Mouse (Mus musculus) forebrain, embryonic 14.5 days (tissue): ENCODE measurements around the gene Kirrel3. TPM values are rescaled to one million over a fixed set of nuclear protein-coding genes. Genes with fewer than 3 reads are reported as not detected.

ENCODE experiments used
- ATAC-seq: fragments of 200-750 bp; cut with Nextera tagmentation; 2 replicates; pipeline ENCODE4 v1.8.0; 2017; ENCODE audit warnings: mild to moderate bottlenecking, moderate library complexity
- DNase-seq: peaks from one replicate; pipeline ENCODE4 v3.0.0-alpha.2; 2015; ENCODE audit warnings: low spot score
- H3K27ac ChIP-seq: fragments of 300-500 bp; sonication (generic); 2 replicates; pipeline ENCODE4 v1.5.1; 2014; ENCODE audit warnings: low read depth, mild to moderate bottlenecking, control low read depth, low read length, moderate library complexity
- H3K27me3 ChIP-seq: fragments of 300-500 bp; sonication (generic); replicated peaks from 2 replicates; pipeline ENCODE4 v1.6.1; 2014; ENCODE audit warnings: low read length, control low read depth, mixed read lengths; ENCODE audit not compliant: control insufficient read depth, insufficient read depth
- H3K36me3 ChIP-seq: fragments of 300-500 bp; sonication (generic); 2 replicates; pipeline ENCODE4 v1.6.1; 2014; ENCODE audit warnings: low read length, control low read depth; ENCODE audit not compliant: control insufficient read depth, insufficient read depth
- H3K4me1 ChIP-seq: fragments of 300-500 bp; sonication (generic); 2 replicates; pipeline ENCODE4 v1.6.1; 2014; ENCODE audit warnings: antibody characterized with exemption, low read length, control low read depth; ENCODE audit not compliant: control insufficient read depth, insufficient read depth
- H3K4me2 ChIP-seq: fragments of 300-500 bp; sonication (generic); 2 replicates; pipeline ENCODE4 v1.6.1; 2014; ENCODE audit warnings: mild to moderate bottlenecking, control low read depth, low read length
- H3K4me3 ChIP-seq: fragments of 300-500 bp; sonication (generic); 2 replicates; pipeline ENCODE4 v1.5.1; 2014; ENCODE audit warnings: low read depth, low read length, control low read depth
- H3K9ac ChIP-seq: fragments of 300-500 bp; sonication (generic); 2 replicates; pipeline ENCODE4 v1.6.1; 2014; ENCODE audit warnings: mild to moderate bottlenecking, low read length, control low read depth, moderate library complexity
- H3K9me3 ChIP-seq: fragments of 300-500 bp; sonication (generic); replicated peaks from 2 replicates; pipeline ENCODE4 v1.6.1; 2016; ENCODE audit warnings: low read length, control low read depth, mixed read lengths; ENCODE audit not compliant: control insufficient read depth
- WGBS: fragments of 180-500 bp; shearing (Covaris S2); extraction: QIAGEN DNeasy Blood & Tissue Kit; methylation state at CpG from one replicate; pipeline ENCODE4 v1.1.7; 2014; 5-methylcytosine and 5-hydroxymethylcytosine counted together
- polyA plus RNA-seq: library from polyadenylated mRNA; unstranded; fragments of >200 nt; fragmentation: Nextera tagmentation; extraction: Ambion mirVana; gene quantifications from 2 replicates; pipeline ENCODE4 v1.2.1, GENCODE M21; 2014

Gene Kirrel3
- polyA plus RNA-seq, 1 experiment from 2014 or later, result 31.0 TPM

DNA sequence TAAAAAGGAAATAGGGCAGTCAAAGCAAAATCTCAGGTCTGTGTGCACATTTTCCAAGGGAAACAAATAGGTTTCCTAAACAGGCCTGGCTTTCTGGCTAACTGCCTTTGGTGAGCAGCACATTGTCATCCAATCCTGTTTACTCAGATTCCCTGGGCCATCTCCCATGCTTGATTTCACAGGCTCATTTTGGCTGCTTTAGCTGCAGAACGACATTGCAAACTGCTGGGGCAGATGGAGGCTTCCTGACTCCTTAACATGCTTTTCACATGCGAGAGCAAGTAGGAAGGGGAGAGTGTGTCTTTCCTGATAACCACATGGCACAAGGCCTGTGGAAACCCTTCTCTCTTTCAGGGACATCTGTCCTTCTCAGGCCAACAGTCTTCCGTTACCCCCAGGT is 274.8 kb downstream of the Kirrel3 start:
- Histone ChIP-seq H3K27ac (0 out of 2 replicates have a peak overlapping the region, but pooled peaks have one; percentile 15), H3K9ac (no peak overlapping the region), H3K4me2 (no peak overlapping the region), H3K4me1 (no peaks in the 10 kb centered on the region), H3K36me3 (no peaks in the 10 kb centered on the region), H3K27me3 (no peaks in the 10 kb centered on the region), H3K4me3 (no peak overlapping the region), H3K9me3 (no peaks in the 10 kb centered on the region)
- 57% methylated on average over 3 of the region's 3 CpGs for WGBS
- DNase-seq (peak; percentile 56), ATAC-seq (no peak)

DNA sequence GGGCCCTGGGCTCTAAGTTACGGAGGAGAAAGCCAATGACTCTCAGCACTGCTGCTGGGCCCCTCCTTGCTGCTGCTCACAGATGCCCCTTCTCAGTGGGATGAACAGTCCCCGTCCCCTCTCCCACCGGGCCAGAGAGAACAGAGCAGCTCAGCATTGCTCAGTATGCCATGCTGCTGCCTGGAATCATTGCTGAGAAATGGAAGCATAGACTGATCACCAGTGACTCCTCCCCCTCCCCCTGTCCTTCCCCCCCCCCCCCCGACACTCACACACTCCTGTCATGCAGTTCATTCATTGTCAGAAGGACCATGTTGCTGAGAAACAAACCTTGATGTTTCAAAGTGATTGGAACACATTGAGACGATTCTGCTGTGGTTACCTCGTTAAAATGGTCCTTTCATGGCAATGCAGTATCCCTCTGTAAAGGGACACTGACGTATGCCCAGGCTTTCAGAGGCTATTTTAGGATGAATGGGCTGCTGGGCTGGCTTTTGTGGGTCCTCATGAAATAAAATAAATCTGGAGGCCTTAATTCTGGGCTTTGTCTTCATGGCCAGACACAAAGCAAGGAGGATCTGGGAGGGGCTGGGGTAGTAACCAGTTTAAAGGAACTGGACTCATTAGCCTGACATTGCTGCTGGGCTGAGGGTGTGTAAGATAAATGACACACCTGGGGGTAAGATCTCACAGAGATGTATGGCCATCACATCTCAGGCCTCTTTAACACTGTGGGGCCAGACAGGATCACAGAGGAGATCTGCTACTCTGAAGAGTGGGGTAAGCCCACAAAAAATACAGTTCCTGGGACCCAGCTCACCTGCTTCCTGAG is 281.3 kb downstream of the Kirrel3 start:
- peak; percentile 55 for ATAC-seq
- DNase-seq, result peak; percentile 30
- WGBS, result 15% methylated on average over 6 of the region's 7 CpGs
- no peaks in the 10 kb centered on the region for H3K9me3 ChIP-seq
- H3K36me3 ChIP-seq, result no peaks in the 10 kb centered on the region
- H3K4me2 ChIP-seq, result no peak overlapping the region
- H3K27me3 ChIP-seq, result no peaks in the 10 kb centered on the region
- H3K4me3 ChIP-seq, result no peak overlapping the region
- H3K27ac ChIP-seq, result no peak overlapping the region
- no peak overlapping the region for H3K9ac ChIP-seq
- H3K4me1 ChIP-seq, result peaks cover 8% of the 10 kb centered on the region; the same call in 1 of the 2 replicates

- ATAC-seq (no peak), DNase-seq (no peak)
- Histone ChIP-seq H3K4me2 (no peak overlapping the region), H3K27me3 (no peaks in the 10 kb centered on the region), H3K27ac (no peak overlapping the region), H3K9me3 (no peaks in the 10 kb centered on the region), H3K4me3 (no peak overlapping the region), H3K36me3 (no peaks in the 10 kb centered on the region), H3K4me1 (peaks cover 8% of the 10 kb centered on the region; the same call in 1 of the 2 replicates), H3K9ac (no peak overlapping the region)
- WGBS, result 95% methylated on average over 2 of the region's 2 CpGs
Measured at GRCm38 (mm10) chr9:34768961-34769360, 283.3 kb downstream of the Kirrel3 start.

GRCm38 (mm10) chr9:34770951-34771350 is 285.3 kb downstream of the Kirrel3 start:
- H3K27ac ChIP-seq, result no peak overlapping the region
- peaks cover 8% of the 10 kb centered on the region; the same call in 1 of the 2 replicates for H3K4me1 ChIP-seq
- ATAC-seq, result no peak
- WGBS, result 73% methylated on average over 4 of the region's 4 CpGs
- H3K9me3 ChIP-seq, result no peaks in the 10 kb centered on the region
- DNase-seq, result no peak
- H3K27me3 ChIP-seq, result no peaks in the 10 kb centered on the region
- H3K36me3 ChIP-seq, result no peaks in the 10 kb centered on the region
- H3K4me2 ChIP-seq, result no peak overlapping the region
- H3K4me3 ChIP-seq, result no peak overlapping the region
- H3K9ac ChIP-seq, result no peak overlapping the region

DNA sequence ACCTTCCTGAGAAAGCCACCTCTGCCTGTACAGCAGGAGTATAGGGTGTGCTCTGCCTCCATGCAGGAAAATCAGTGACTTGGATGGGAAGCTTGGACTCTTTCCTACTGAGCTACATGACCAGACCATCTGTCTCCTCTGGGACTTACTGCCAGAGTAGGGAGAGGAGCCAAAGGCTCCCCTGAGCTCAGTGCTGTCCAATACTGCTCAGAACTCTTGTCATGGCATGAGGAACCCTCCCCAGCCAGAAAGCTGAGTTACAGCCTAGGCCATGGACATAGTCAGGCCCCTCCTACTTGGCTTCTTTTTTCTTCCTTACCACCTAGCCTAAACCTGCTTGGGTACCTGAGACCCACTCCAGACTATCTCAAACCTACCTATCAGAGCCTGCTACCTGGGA is 285.7 kb downstream of the Kirrel3 start:
- H3K9ac ChIP-seq, result no peak overlapping the region
- no peaks in the 10 kb centered on the region for H3K27me3 ChIP-seq
- H3K9me3 ChIP-seq, result no peaks in the 10 kb centered on the region
- H3K36me3 ChIP-seq, result no peaks in the 10 kb centered on the region
- no peak overlapping the region for H3K4me3 ChIP-seq
- peaks cover 8% of the 10 kb centered on the region; the same call in 1 of the 2 replicates for H3K4me1 ChIP-seq
- H3K27ac ChIP-seq, result 0 out of 2 replicates have a peak overlapping the region, but pooled peaks have one; percentile 48
- no peak for ATAC-seq
- H3K4me2 ChIP-seq, result no peak overlapping the region
- DNase-seq, result no peak

DNA sequence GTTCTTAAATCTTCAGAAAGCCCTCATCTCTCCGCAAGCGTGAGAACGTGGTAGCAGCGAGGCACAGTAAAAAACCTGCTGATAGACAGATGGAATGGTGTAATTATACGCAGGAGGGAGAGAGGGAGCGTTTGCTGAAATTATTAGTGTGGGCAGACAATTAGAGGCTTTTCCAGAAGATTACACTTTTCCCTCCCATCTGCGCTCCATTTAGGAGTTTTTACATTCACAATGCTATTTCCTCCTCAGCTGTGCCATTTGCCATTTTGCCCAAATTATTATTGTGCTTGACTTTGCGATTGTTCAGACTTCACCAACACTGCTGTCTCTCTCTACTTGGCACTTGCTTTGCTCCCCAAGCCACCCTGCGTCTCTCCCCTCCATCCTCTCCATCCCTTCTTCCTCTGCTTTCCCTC is 286.3 kb downstream of the Kirrel3 start:
- Histone ChIP-seq H3K27me3 (no peaks in the 10 kb centered on the region), H3K9ac (no peak overlapping the region), H3K4me3 (no peak overlapping the region), H3K9me3 (no peaks in the 10 kb centered on the region), H3K27ac (0 out of 2 replicates have a peak overlapping the region, but pooled peaks have one; percentile 48), H3K4me2 (no peak overlapping the region), H3K4me1 (peaks cover 6% of the 10 kb centered on the region; the same call in 1 of the 2 replicates), H3K36me3 (no peaks in the 10 kb centered on the region)
- ATAC-seq, result peak; percentile 73
- 58% methylated on average over 9 of the region's 9 CpGs for WGBS
- DNase-seq, result peak; percentile 70

DNA sequence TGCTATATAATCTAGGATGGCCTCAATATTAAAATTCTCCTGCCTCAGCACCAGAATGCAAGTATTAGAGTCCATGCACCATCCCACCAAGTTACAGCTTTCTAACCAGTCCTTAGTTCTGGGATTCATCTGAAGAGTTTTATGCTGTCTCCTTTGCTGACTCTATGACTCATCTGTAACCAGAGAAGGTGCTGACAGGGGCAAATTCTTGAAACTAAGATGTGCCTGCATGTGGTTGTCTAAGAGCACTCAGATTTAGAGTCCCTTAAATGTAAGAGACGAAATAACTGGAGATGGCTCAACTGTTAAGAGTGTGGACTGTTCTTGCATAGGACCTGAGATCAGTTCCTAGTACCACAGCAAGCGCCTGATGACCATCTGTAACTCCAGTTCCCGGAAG is 295.7 kb downstream of the Kirrel3 start:
- WGBS, result 94% methylated on average over 3 of the region's 3 CpGs
- H3K9ac ChIP-seq, result no peak overlapping the region
- no peak overlapping the region for H3K4me3 ChIP-seq
- H3K27me3 ChIP-seq, result no peaks in the 10 kb centered on the region
- DNase-seq (no peak), ATAC-seq (no peak)
- H3K4me1 ChIP-seq, result no peaks in the 10 kb centered on the region
- no peak overlapping the region for H3K4me2 ChIP-seq
- H3K36me3 ChIP-seq, result no peaks in the 10 kb centered on the region
- no peaks in the 10 kb centered on the region for H3K9me3 ChIP-seq
- no peak overlapping the region for H3K27ac ChIP-seq

GRCm38 (mm10) chr9:34787915-34788314 is 302.2 kb downstream of the Kirrel3 start:
- Histone ChIP-seq H3K4me2 (no peak overlapping the region), H3K4me1 (no peaks in the 10 kb centered on the region), H3K9me3 (no peaks in the 10 kb centered on the region), H3K4me3 (no peak overlapping the region), H3K36me3 (no peaks in the 10 kb centered on the region), H3K27ac (no peak overlapping the region), H3K27me3 (no peaks in the 10 kb centered on the region), H3K9ac (no peak overlapping the region)
- WGBS, result 51% methylated on average over 3 of the region's 3 CpGs
- ATAC-seq (0 out of 2 replicates have a peak, but pooled peaks have one; percentile 23), DNase-seq (no peak)

GRCm38 (mm10) chr9:34795226-34795625 is 309.5 kb downstream of the Kirrel3 start:
- 44% methylated on average over 4 of the region's 4 CpGs for WGBS
- Histone ChIP-seq H3K4me1 (no peaks in the 10 kb centered on the region), H3K9ac (no peak overlapping the region), H3K27me3 (no peaks in the 10 kb centered on the region), H3K27ac (no peak overlapping the region), H3K4me3 (no peak overlapping the region), H3K4me2 (no peak overlapping the region), H3K36me3 (no peaks in the 10 kb centered on the region), H3K9me3 (no peaks in the 10 kb centered on the region)
- DNase-seq (no peak), ATAC-seq (no peak)
